Mouse (Mus musculus) ES-Bruce4 (cell line): ENCODE results near the gene Arhgap21. TPM values are rescaled to one million over a fixed set of nuclear protein-coding genes. Genes with fewer than 3 reads are reported as not detected.

ENCODE experiments used
- H3K27ac ChIP-seq: 2 replicates; pipeline ENCODE4 v1.5.1; 2012; ENCODE audit warnings: low read length, inconsistent platforms; ENCODE audit not compliant: insufficient read depth
- H3K27me3 ChIP-seq: 2 replicates; pipeline ENCODE4 v1.6.1; 2012; ENCODE audit warnings: mild to moderate bottlenecking, low read length, inconsistent platforms; ENCODE audit not compliant: control insufficient read depth, poor library complexity, insufficient read depth, severe bottlenecking
- H3K36me3 ChIP-seq: 2 replicates; pipeline ENCODE4 v1.6.1; 2012; ENCODE audit warnings: inconsistent platforms, mild to moderate bottlenecking, low read length, moderate library complexity; ENCODE audit not compliant: control insufficient read depth, poor library complexity, insufficient read depth, severe bottlenecking
- H3K4me1 ChIP-seq: one replicate; pipeline ENCODE4 v1.8.1; 2011; ENCODE audit warnings: low read length; ENCODE audit not compliant: control insufficient read depth, insufficient read depth
- H3K4me3 ChIP-seq: 2 replicates; pipeline ENCODE4 v1.5.1; 2011; ENCODE audit warnings: low read depth, mild to moderate bottlenecking, low read length
- H3K9ac ChIP-seq: 2 replicates; pipeline ENCODE4 v1.6.1; 2012; ENCODE audit warnings: low read depth, mild to moderate bottlenecking, inconsistent platforms; ENCODE audit not compliant: poor library complexity, severe bottlenecking
- H3K9me3 ChIP-seq: replicated peaks from 2 replicates; pipeline ENCODE4 v1.6.1; 2012; ENCODE audit warnings: mild to moderate bottlenecking, low read length, inconsistent platforms; ENCODE audit not compliant: control insufficient read depth, poor library complexity, insufficient read depth, severe bottlenecking
- CTCF ChIP-seq: IDR thresholded peaks from one replicate; pipeline ENCODE4 v1.8.1; 2011; ENCODE audit warnings: low read depth, low read length
- EP300 ChIP-seq: IDR thresholded peaks from 2 replicates; pipeline ENCODE4 v1.6.1; 2011; ENCODE audit warnings: low read depth, low read length; ENCODE audit not compliant: insufficient read depth
- POLR2A ChIP-seq: IDR thresholded peaks from one replicate; pipeline ENCODE4 v1.8.1; 2011; ENCODE audit warnings: low read length; ENCODE audit not compliant: insufficient read depth
- polyA plus RNA-seq: library from polyadenylated mRNA; stranded (reverse); fragments of >200 nt; gene quantifications from 2 replicates; pipeline ENCODE4 v1.2.4, GENCODE M21; 2011; ENCODE audit warnings: low read depth; ENCODE audit not compliant: missing spikeins, insufficient read depth, insufficient read length

Gene Arhgap21
- polyA plus RNA-seq, 1 experiment = 154 TPM

GRCm38 (mm10) chr2:20883288-20883687, 85.4 kb downstream of the Arhgap21 start:
- H3K4me3 ChIP-seq = no peak overlapping the region
- no peak for TF ChIP-seq POLR2A
- TF ChIP-seq CTCF = no peak
- no peak for TF ChIP-seq EP300
- H3K9ac ChIP-seq = no peak overlapping the region
- H3K27me3 ChIP-seq = no peaks in the 10 kb centered on the region
- H3K4me1 ChIP-seq = no peaks in the 10 kb centered on the region
- no peaks in the 10 kb centered on the region for H3K9me3 ChIP-seq
- H3K27ac ChIP-seq = no peak overlapping the region
- peaks cover 28% of the 10 kb centered on the region for H3K36me3 ChIP-seq

- no peaks in the 10 kb centered on the region for H3K27me3 ChIP-seq
- TF ChIP-seq EP300 (no peak), CTCF (no peak), POLR2A (no peak)
- H3K9me3 ChIP-seq = 0 out of 2 replicates have a peak, but pooled peaks cover 2% of the 10 kb centered on the region
- H3K27ac ChIP-seq = no peak overlapping the region
- H3K36me3 ChIP-seq = peaks cover 27% of the 10 kb centered on the region
- no peak overlapping the region for H3K9ac ChIP-seq
- no peak overlapping the region for H3K4me3 ChIP-seq
- H3K4me1 ChIP-seq = no peaks in the 10 kb centered on the region
Measured at GRCm38 (mm10) chr2:20879877-20880605, 88.6 kb downstream of the Arhgap21 start.

GRCm38 (mm10) chr2:20874621-20875020, 94.1 kb downstream of the Arhgap21 start:
- no peak for TF ChIP-seq POLR2A
- TF ChIP-seq CTCF = no peak
- no peak for TF ChIP-seq EP300

GRCm38 (mm10) chr2:20869212-20869965, 99.3 kb downstream of the Arhgap21 start:
- no peak for TF ChIP-seq CTCF
- TF ChIP-seq POLR2A = no peak
- no peak for TF ChIP-seq EP300
- Histone ChIP-seq H3K9ac (no peak overlapping the region), H3K4me3 (no peak overlapping the region), H3K4me1 (no peaks in the 10 kb centered on the region), H3K36me3 (peaks cover 15% of the 10 kb centered on the region), H3K27me3 (no peaks in the 10 kb centered on the region), H3K9me3 (peaks cover 5% of the 10 kb centered on the region), H3K27ac (no peak overlapping the region)

More at GRCm38 (mm10) chr2:20874621-20875020, 94.1 kb downstream of the Arhgap21 start:
- H3K4me1 ChIP-seq = no peaks in the 10 kb centered on the region
- peaks cover 12% of the 10 kb centered on the region for H3K9me3 ChIP-seq
- no peak overlapping the region for H3K9ac ChIP-seq
- H3K4me3 ChIP-seq = no peak overlapping the region
- no peaks in the 10 kb centered on the region for H3K27me3 ChIP-seq
- peaks cover 16% of the 10 kb centered on the region for H3K36me3 ChIP-seq
- H3K27ac ChIP-seq = no peak overlapping the region

DNA sequence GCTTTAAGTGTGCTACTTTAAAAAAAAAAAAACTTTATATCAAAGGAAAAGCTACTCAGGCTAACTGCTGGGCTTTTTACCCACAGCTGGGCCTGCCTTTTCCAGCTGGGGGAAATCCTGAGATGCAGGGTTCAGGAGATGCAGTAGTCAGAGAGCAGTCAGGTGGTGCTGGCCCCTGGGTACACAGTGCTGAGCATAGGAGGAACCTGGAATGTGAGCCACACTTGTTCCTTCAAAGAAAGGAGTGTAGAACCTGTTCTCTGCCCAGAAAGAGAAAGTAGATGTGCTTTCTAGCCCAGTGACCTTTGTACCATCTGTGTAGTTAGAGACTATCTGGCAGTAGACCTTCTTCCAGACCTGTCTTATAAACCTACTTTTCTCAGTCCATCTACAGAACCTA, 100.6 kb downstream of the Arhgap21 start:
- no peak overlapping the region for H3K9ac ChIP-seq
- H3K9me3 ChIP-seq = no peaks in the 10 kb centered on the region
- peaks cover 21% of the 10 kb centered on the region for H3K36me3 ChIP-seq
- no peak for TF ChIP-seq CTCF
- no peak for TF ChIP-seq POLR2A
- no peak for TF ChIP-seq EP300
- no peak overlapping the region for H3K27ac ChIP-seq
- H3K4me3 ChIP-seq = no peak overlapping the region
- no peaks in the 10 kb centered on the region for H3K4me1 ChIP-seq
- no peaks in the 10 kb centered on the region for H3K27me3 ChIP-seq

DNA sequence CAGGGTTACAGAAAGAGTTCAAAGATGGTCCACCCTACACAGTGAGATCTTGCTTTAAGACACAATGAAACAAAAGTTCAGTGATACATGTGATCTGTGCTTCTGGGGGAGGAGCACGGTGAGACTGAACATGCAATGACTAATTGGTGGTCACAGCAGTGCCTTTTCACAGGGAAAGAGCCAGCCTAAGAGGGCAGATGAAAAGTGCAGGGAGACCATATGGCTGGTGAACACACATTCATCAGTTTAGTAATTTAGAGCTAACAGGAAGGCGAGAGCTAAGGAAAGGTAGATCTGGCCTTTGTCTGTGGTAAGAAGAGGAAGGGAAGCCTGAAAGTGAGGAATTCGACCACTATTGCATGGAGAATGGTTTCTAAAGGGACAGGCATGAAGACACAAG, 102.9 kb downstream of the Arhgap21 start:
- H3K36me3 ChIP-seq = peaks cover 26% of the 10 kb centered on the region

More for the DNA sequence above, 102.9 kb downstream of the Arhgap21 start:
- Histone ChIP-seq H3K27me3 (no peaks in the 10 kb centered on the region), H3K4me1 (no peaks in the 10 kb centered on the region), H3K9me3 (no peaks in the 10 kb centered on the region), H3K4me3 (no peak overlapping the region), H3K9ac (no peak overlapping the region), H3K27ac (no peak overlapping the region)
- TF ChIP-seq EP300 (no peak), POLR2A (no peak), CTCF (no peak)
